Mouse (Mus musculus) hindbrain, embryonic 15.5 days (tissue): ENCODE results near the gene Fbl. TPM values are rescaled to one million over a fixed set of nuclear protein-coding genes. Genes with fewer than 3 reads are reported as not detected.
"Not testable (repeated sequence)": the region's sequence is repeated elsewhere in the genome, so short reads cannot be mapped to it uniquely, and the experiment has no call there.

ENCODE experiments used
- ATAC-seq: fragments of 200-750 bp; cut with Nextera tagmentation; 2 replicates; pipeline ENCODE4 v1.8.0; 2017; ENCODE audit warnings: low read depth, moderate number of reproducible peaks, moderate TSS enrichment; ENCODE audit not compliant: low FRiP score
- H3K27ac ChIP-seq: fragments of 300-500 bp; sonication (generic); replicated peaks from 2 replicates; pipeline ENCODE4 v1.5.1; 2015; ENCODE audit warnings: mild to moderate bottlenecking, inconsistent platforms
- H3K27me3 ChIP-seq: fragments of 300-500 bp; sonication (generic); 2 replicates; pipeline ENCODE4 v1.6.1; 2015; ENCODE audit warnings: control low read depth, inconsistent platforms
- H3K36me3 ChIP-seq: fragments of 300-500 bp; sonication (generic); 2 replicates; pipeline ENCODE4 v1.6.1; 2015; ENCODE audit warnings: control low read depth, inconsistent platforms
- H3K4me1 ChIP-seq: fragments of 300-500 bp; sonication (generic); replicated peaks from 2 replicates; pipeline ENCODE4 v1.6.1; 2015; ENCODE audit warnings: control low read depth, inconsistent platforms
- H3K4me2 ChIP-seq: fragments of 300-500 bp; sonication (generic); 2 replicates; pipeline ENCODE4 v1.6.1; 2015; ENCODE audit warnings: moderate library complexity, mild to moderate bottlenecking, inconsistent platforms
- H3K4me3 ChIP-seq: fragments of 300-500 bp; sonication (generic); 2 replicates; pipeline ENCODE4 v1.5.1; 2015; ENCODE audit warnings: mild to moderate bottlenecking, inconsistent platforms
- H3K9ac ChIP-seq: fragments of 300-500 bp; sonication (generic); 2 replicates; pipeline ENCODE4 v1.6.1; 2015; ENCODE audit warnings: inconsistent platforms
- H3K9me3 ChIP-seq: fragments of 300-500 bp; sonication (generic); 2 replicates; pipeline ENCODE4 v1.6.1; 2016; ENCODE audit warnings: control low read depth, inconsistent platforms
- WGBS: fragments of 180-500 bp; shearing (Covaris S2); methylation state at CpG from one replicate; pipeline ENCODE4 v1.1.7; 2015; 5-methylcytosine and 5-hydroxymethylcytosine counted together
- polyA plus RNA-seq: library from polyadenylated mRNA; unstranded; fragments of >200 nt; fragmentation: Nextera tagmentation; extraction: Ambion mirVana; gene quantifications from 2 replicates; pipeline ENCODE4 v1.2.1, GENCODE M21; 2015

The Fbl gene
- polyA plus RNA-seq, 1 experiment from 2014 or later, result 81.8 TPM

GRCm38 (mm10) chr7:28226836-28227235 lies 57.3 kb downstream of the Fbl start:
- not testable (repeated sequence) for H3K4me2 ChIP-seq, H3K4me3 ChIP-seq, H3K4me1 ChIP-seq, H3K9ac ChIP-seq, H3K27me3 ChIP-seq, H3K9me3 ChIP-seq, H3K36me3 ChIP-seq, H3K27ac ChIP-seq, ATAC-seq
- 88% methylated on average over 4 of the region's 4 CpGs for WGBS

- not testable (repeated sequence) for H3K4me3 ChIP-seq, H3K27ac ChIP-seq, H3K36me3 ChIP-seq, H3K27me3 ChIP-seq, H3K9ac ChIP-seq, H3K4me1 ChIP-seq, H3K9me3 ChIP-seq, H3K4me2 ChIP-seq, ATAC-seq
- WGBS, result 95% methylated on average over 4 of the region's 4 CpGs
Observed at GRCm38 (mm10) chr7:28227421-28227820, 57.9 kb downstream of the Fbl start.

Other genes with a start within 250 kb of the Fbl start
- 12.2 and 12.4 TPM in 2 replicates for gene Zfp974, start 240.2 kb upstream of the Fbl start, polyA plus RNA-seq
- gene Zfp780b, start 190.5 kb upstream of the Fbl start, polyA plus RNA-seq, result 29.7 and 33.5 TPM in 2 replicates
- 5.4 and 5.6 TPM in 2 replicates for gene Zfp850, start 155.6 kb upstream of the Fbl start, polyA plus RNA-seq
- gene Psmc4, start 119.6 kb upstream of the Fbl start, polyA plus RNA-seq, result 276 and 284 TPM in 2 replicates
- 0.41 and 0.71 TPM in 2 replicates for gene Fcgbp, start 98.5 kb upstream of the Fbl start, polyA plus RNA-seq
- gene 9530053A07Rik, start 40.2 kb upstream of the Fbl start, polyA plus RNA-seq, result 0.08 and 0.13 TPM in 2 replicates
- 14.0 and 14.9 TPM in 2 replicates for gene Dyrk1b, start 9.8 kb downstream of the Fbl start, polyA plus RNA-seq
- gene Eid2, start 98.2 kb downstream of the Fbl start, polyA plus RNA-seq, result 19.9 and 23.7 TPM in 2 replicates
- gene Eid2b, start 108.0 kb downstream of the Fbl start, polyA plus RNA-seq, result 38.4 and 38.7 TPM in 2 replicates
- gene Selenov, start 121.5 kb downstream of the Fbl start, polyA plus RNA-seq, result 0.62 and 1.4 TPM in 2 replicates
- 18.4 and 26.9 TPM in 2 replicates for gene Dll3, start 132.5 kb downstream of the Fbl start, polyA plus RNA-seq
- gene Timm50, start 142.4 kb downstream of the Fbl start, polyA plus RNA-seq, result 129 and 131 TPM in 2 replicates
- 94.0 and 104 TPM in 2 replicates for gene Supt5, start 169.0 kb downstream of the Fbl start, polyA plus RNA-seq
- 444 and 501 TPM in 2 replicates for gene Rps16, start 180.9 kb downstream of the Fbl start, polyA plus RNA-seq
- gene Plekhg2, start 202.9 kb downstream of the Fbl start, polyA plus RNA-seq, result 26.8 and 27.6 TPM in 2 replicates
- 4.4 and 4.6 TPM in 2 replicates for gene Zfp36, start 210.5 kb downstream of the Fbl start, polyA plus RNA-seq
- 46.1 and 46.6 TPM in 2 replicates for gene Med29, start 223.0 kb downstream of the Fbl start, polyA plus RNA-seq
- gene Paf1, start 223.2 kb downstream of the Fbl start, polyA plus RNA-seq, result 93.3 and 96.8 TPM in 2 replicates